Mouse (Mus musculus): ENCODE data around the gene Gm8909. TPM values are rescaled to one million over a fixed set of nuclear protein-coding genes. Genes with fewer than 3 reads are reported as not detected.

The Gm8909 gene
- polyA plus RNA-seq (2021; fragmentation: Nextera tagmentation), result not detected in 2 replicates
- long read RNA-seq, experiment 1, result 0 reads
- long read RNA-seq, experiment 2, result 0 reads

GRCm38 (mm10) chr17:36168039-36168652 is at the start of gene Gm8909:
Gene Gm8909, minus strand, starts transcription at chr17:36168537.

GRCm38 (mm10) chr17:36190169-36190507 is 21.8 kb upstream of the Gm8909 start, which contains the start of gene H2-T3:
Gene H2-T3, minus strand, starts transcription at chr17:36190287.

GRCm38 (mm10) chr17:36128968-36129817 is 39.1 kb downstream of the Gm8909 start, which contains the start of gene Gm7030:
Gene Gm7030, minus strand, starts transcription at chr17:36129425.

GRCm38 (mm10) chr17:36121352-36122020 is 46.9 kb downstream of the Gm8909 start, which contains the start of gene Gm19684:
Gene Gm19684, plus strand, starts transcription at chr17:36121678.

Other genes starting within 250 kb of the Gm8909 start
- 44.3 and 58.3 TPM in 2 replicates for gene Abcf1, start 198.8 kb downstream of the Gm8909 start, polyA plus RNA-seq (2021; fragmentation: Nextera tagmentation)
- gene Gnl1, start 188.7 kb downstream of the Gm8909 start, polyA plus RNA-seq (2021; fragmentation: Nextera tagmentation), result 20.1 and 23.4 TPM in 2 replicates
- gene Prr3, start 188.3 kb downstream of the Gm8909 start, polyA plus RNA-seq (2021; fragmentation: Nextera tagmentation), result 14.1 and 16.1 TPM in 2 replicates
- gene H2-T24, start 148.0 kb downstream of the Gm8909 start, polyA plus RNA-seq (2021; fragmentation: Nextera tagmentation), result 2.0 and 2.2 TPM in 2 replicates
- gene H2-T23, start 135.7 kb downstream of the Gm8909 start, polyA plus RNA-seq (2021; fragmentation: Nextera tagmentation), result 11.5 and 14.4 TPM in 2 replicates
- 16.1 and 16.5 TPM in 2 replicates for gene H2-T22, start 125.8 kb downstream of the Gm8909 start, polyA plus RNA-seq (2021; fragmentation: Nextera tagmentation)
- gene Gm6034, start 125.6 kb downstream of the Gm8909 start, polyA plus RNA-seq (2021; fragmentation: Nextera tagmentation), result not detected in 2 replicates
- not detected in 2 replicates for gene Gm11127, start 110.2 kb downstream of the Gm8909 start, polyA plus RNA-seq (2021; fragmentation: Nextera tagmentation)
- gene Gm19684, start 46.9 kb downstream of the Gm8909 start, polyA plus RNA-seq (2021; fragmentation: Nextera tagmentation), result 0.09 TPM in 1 of 2 replicates, not detected in the other
- gene Gm7030, start 39.1 kb downstream of the Gm8909 start, polyA plus RNA-seq (2021; fragmentation: Nextera tagmentation), result not detected in 2 replicates
- not detected in 2 replicates for gene H2-T3, start 21.8 kb upstream of the Gm8909 start, polyA plus RNA-seq (2021; fragmentation: Nextera tagmentation)
- gene Rpp21, start 89.5 kb upstream of the Gm8909 start, polyA plus RNA-seq (2021; fragmentation: Nextera tagmentation), result 103 and 112 TPM in 2 replicates
- 3.9 and 4.4 TPM in 2 replicates for gene Trim39, start 103.7 kb upstream of the Gm8909 start, polyA plus RNA-seq (2021; fragmentation: Nextera tagmentation)
- gene H2-M10.2, start 118.0 kb upstream of the Gm8909 start, polyA plus RNA-seq (2021; fragmentation: Nextera tagmentation), result not detected in 2 replicates
- not detected in 2 replicates for gene H2-M10.1, start 157.6 kb upstream of the Gm8909 start, polyA plus RNA-seq (2021; fragmentation: Nextera tagmentation)
- gene H2-M10.3, start 199.9 kb upstream of the Gm8909 start, polyA plus RNA-seq (2021; fragmentation: Nextera tagmentation), result not detected in 2 replicates

Measured in layer of hippocampus, adult 6 months (tissue).